Mouse (Mus musculus): ENCODE results near the gene Gm5678.

Gene Gm5678

GRCm38 (mm10) chr16:93627761-93628400, at the start of gene Gm5678:
TSS of gene Gm5678 (plus strand) at chr16:93628097.
- DNase-seq: peak; percentile 57

- DNase-seq: no peak
These were observed 49.4 kb upstream of the Gm5678 start for GRCm38 (mm10) chr16:93578346-93579005.

GRCm38 (mm10) chr16:93581125-93581524, 46.8 kb upstream of the Gm5678 start:
- DNase-seq: no peak

GRCm38 (mm10) chr16:93584976-93585702, 42.8 kb upstream of the Gm5678 start:
- no peak for DNase-seq

- no peak for DNase-seq
These were observed 42.1 kb upstream of the Gm5678 start for GRCm38 (mm10) chr16:93585703-93586205.

GRCm38 (mm10) chr16:93586382-93586781, 41.5 kb upstream of the Gm5678 start:
- DNase-seq: no peak

GRCm38 (mm10) chr16:93588281-93588680, 39.6 kb upstream of the Gm5678 start:
- no peak for DNase-seq

GRCm38 (mm10) chr16:93590915-93591314, 37.0 kb upstream of the Gm5678 start:
- DNase-seq: no peak

GRCm38 (mm10) chr16:93591450-93592430, 36.2 kb upstream of the Gm5678 start:
- DNase-seq: no peak

- DNase-seq: no peak
These were observed 35.2 kb upstream of the Gm5678 start for GRCm38 (mm10) chr16:93592711-93593110.

GRCm38 (mm10) chr16:93593406-93593805, 34.5 kb upstream of the Gm5678 start:
- DNase-seq: no peak

GRCm38 (mm10) chr16:93594448-93594847, 33.4 kb upstream of the Gm5678 start:
- no peak for DNase-seq

GRCm38 (mm10) chr16:93595766-93596165, 32.1 kb upstream of the Gm5678 start:
- DNase-seq: no peak

- DNase-seq: no peak
These were observed 31.1 kb upstream of the Gm5678 start for GRCm38 (mm10) chr16:93596807-93597206.

GRCm38 (mm10) chr16:93597551-93597950, 30.3 kb upstream of the Gm5678 start:
- no peak for DNase-seq

GRCm38 (mm10) chr16:93599461-93599860, 28.4 kb upstream of the Gm5678 start:
- no peak for DNase-seq

- DNase-seq: peak; percentile 95
These were observed 24.3 kb upstream of the Gm5678 start, which contains the start of gene Setd4 for GRCm38 (mm10) chr16:93603439-93604212. TSS of gene Setd4 (minus strand) at chr16:93604063.

GRCm38 (mm10) chr16:93604481-93604969, 23.4 kb upstream of the Gm5678 start:
- peak; percentile 38 for DNase-seq

- DNase-seq: no peak
These were observed 22.3 kb upstream of the Gm5678 start, which contains the start of gene Cbr1 for GRCm38 (mm10) chr16:93605553-93605952. TSS of gene Cbr1 (plus strand) at chr16:93605853.

GRCm38 (mm10) chr16:93606146-93606545, 21.8 kb upstream of the Gm5678 start:
- no peak for DNase-seq

GRCm38 (mm10) chr16:93607669-93608101, 20.2 kb upstream of the Gm5678 start:
- DNase-seq: peak; percentile 75
